Mouse (Mus musculus) liver, postnatal 0 days (tissue): ENCODE measurements around the gene Arfgap3. TPM values are rescaled to one million over a fixed set of nuclear protein-coding genes. Genes with fewer than 3 reads are reported as not detected.
"Not testable (repeated sequence)": the region's sequence is repeated elsewhere in the genome, so short reads cannot be mapped to it uniquely, and the experiment has no call there.

Experiments used
- ATAC-seq: fragments of 200-750 bp; cut with Nextera tagmentation; 2 replicates; pipeline ENCODE4 v1.8.0; 2017; ENCODE audit warnings: mild to moderate bottlenecking, moderate library complexity
- DNase-seq: peaks from one replicate; pipeline ENCODE4 v3.0.0-alpha.2; 2016
- H3K27ac ChIP-seq: fragments of 300-500 bp; sonication (generic); 2 replicates; pipeline ENCODE4 v1.5.1; 2014; ENCODE audit warnings: antibody characterized with exemption, moderate library complexity, mild to moderate bottlenecking, low read depth
- H3K27me3 ChIP-seq: fragments of 300-500 bp; sonication (generic); 2 replicates; pipeline ENCODE4 v1.6.1; 2014; ENCODE audit warnings: low read length, control low read depth, mixed read lengths; ENCODE audit not compliant: insufficient read depth
- H3K36me3 ChIP-seq: fragments of 300-500 bp; sonication (generic); replicated peaks from 2 replicates; pipeline ENCODE4 v1.6.1; 2014; ENCODE audit warnings: mild to moderate bottlenecking, control low read depth, low read length, moderate library complexity, mixed read lengths; ENCODE audit not compliant: insufficient read depth
- H3K4me1 ChIP-seq: fragments of 300-500 bp; sonication (generic); 2 replicates; pipeline ENCODE4 v1.6.1; 2014; ENCODE audit warnings: antibody characterized with exemption, mild to moderate bottlenecking, control low read depth; ENCODE audit not compliant: insufficient read depth
- H3K4me2 ChIP-seq: fragments of 300-500 bp; sonication (generic); 2 replicates; pipeline ENCODE4 v1.6.1; 2014; ENCODE audit warnings: low read depth, mild to moderate bottlenecking, low read length, moderate library complexity, mixed read lengths
- H3K4me3 ChIP-seq: fragments of 300-500 bp; sonication (generic); 2 replicates; pipeline ENCODE4 v1.5.1; 2014; ENCODE audit warnings: low read depth, low read length
- H3K9ac ChIP-seq: fragments of 300-500 bp; sonication (generic); replicated peaks from 2 replicates; pipeline ENCODE4 v1.6.1; 2014; ENCODE audit warnings: mild to moderate bottlenecking, moderate library complexity
- H3K9me3 ChIP-seq: fragments of 300-500 bp; sonication (generic); 2 replicates; pipeline ENCODE4 v1.6.1; 2016; ENCODE audit warnings: mild to moderate bottlenecking, control low read depth, low read length, mixed read lengths
- CTCF ChIP-seq: sonication (generic); IDR thresholded peaks from 2 replicates; pipeline ENCODE4 v1.5.1; 2016; ENCODE audit warnings: antibody characterized with exemption, low read depth
- EP300 ChIP-seq: IDR thresholded peaks from 2 replicates; pipeline ENCODE4 v1.6.1; 2016; ENCODE audit warnings: antibody characterized with exemption, low read depth, mild to moderate bottlenecking
- WGBS: fragments of 180-500 bp; shearing (Covaris S2); extraction: QIAGEN DNeasy Blood & Tissue Kit; methylation state at CpG from one replicate; pipeline ENCODE4 v1.1.7; 2014; ENCODE audit not compliant: insufficient replicate concordance; 5-methylcytosine and 5-hydroxymethylcytosine counted together
- polyA plus RNA-seq: library from polyadenylated mRNA; unstranded; fragments of >200 nt; fragmentation: Nextera tagmentation; extraction: Ambion mirVana; gene quantifications from 2 replicates; pipeline ENCODE4 v1.2.1, GENCODE M21; 2015

The Arfgap3 gene
- polyA plus RNA-seq, 1 experiment from 2014 or later = 9.6 TPM

GRCm38 (mm10) chr15:83309878-83310277 is 40.2 kb downstream of the Arfgap3 start:
- no peak overlapping the region for H3K9ac ChIP-seq
- DNase-seq = no peak
- H3K4me3 ChIP-seq = no peak overlapping the region
- peaks cover 43% of the 10 kb centered on the region for H3K36me3 ChIP-seq
- H3K27ac ChIP-seq = no peak overlapping the region
- 92% methylated on average over 5 of the region's 5 CpGs for WGBS
- no peaks in the 10 kb centered on the region for H3K9me3 ChIP-seq
- no peak overlapping the region for H3K4me2 ChIP-seq
- TF ChIP-seq EP300 (no peak), CTCF (no peak)
- ATAC-seq = no peak
- no peaks in the 10 kb centered on the region for H3K27me3 ChIP-seq
- H3K4me1 ChIP-seq = peaks cover 6% of the 10 kb centered on the region; the same call in 1 of the 2 replicates

- Histone ChIP-seq H3K4me1 (peaks cover 15% of the 10 kb centered on the region), H3K4me2 (peak overlapping the region; percentile 16; the same call in 1 of the 2 replicates), H3K36me3 (peaks cover 40% of the 10 kb centered on the region)
- not testable (repeated sequence) for H3K27ac ChIP-seq, H3K9ac ChIP-seq, DNase-seq, H3K9me3 ChIP-seq, H3K27me3 ChIP-seq, H3K4me3 ChIP-seq
- 75% methylated on average over 1 of the region's 1 CpGs for WGBS
- ATAC-seq = peak; percentile 65
Observed at GRCm38 (mm10) chr15:83308708-83309107, 41.3 kb downstream of the Arfgap3 start.

GRCm38 (mm10) chr15:83306181-83306580 is 43.9 kb downstream of the Arfgap3 start:
- H3K4me3 ChIP-seq = no peak overlapping the region
- TF ChIP-seq CTCF = no peak
- TF ChIP-seq EP300 = no peak
- no peak overlapping the region for H3K9ac ChIP-seq
- WGBS = 89% methylated on average over 12 of the region's 12 CpGs
- peaks cover 31% of the 10 kb centered on the region for H3K36me3 ChIP-seq
- DNase-seq = no peak
- no peak overlapping the region; the same call in 1 of the 2 replicates for H3K27ac ChIP-seq
- H3K4me2 ChIP-seq = no peak overlapping the region
- H3K4me1 ChIP-seq = peaks cover 16% of the 10 kb centered on the region
- ATAC-seq = no peak
- H3K27me3 ChIP-seq = no peaks in the 10 kb centered on the region
- no peaks in the 10 kb centered on the region for H3K9me3 ChIP-seq

- H3K27ac ChIP-seq = no peak overlapping the region; the same call in 1 of the 2 replicates
Observed at GRCm38 (mm10) chr15:83305192-83305921, 44.7 kb downstream of the Arfgap3 start.

GRCm38 (mm10) chr15:83304804-83305191 is 45.2 kb downstream of the Arfgap3 start:
- Histone ChIP-seq H3K4me2 (no peak overlapping the region), H3K36me3 (peaks cover 26% of the 10 kb centered on the region), H3K4me1 (peaks cover 20% of the 10 kb centered on the region), H3K27ac (no peak overlapping the region), H3K9me3 (no peaks in the 10 kb centered on the region), H3K9ac (no peak overlapping the region), H3K27me3 (no peaks in the 10 kb centered on the region), H3K4me3 (no peak overlapping the region)
- ATAC-seq = no peak
- no peak for TF ChIP-seq CTCF
- TF ChIP-seq EP300 = no peak
- 90% methylated on average over 9 of the region's 9 CpGs for WGBS
- DNase-seq = no peak

More at GRCm38 (mm10) chr15:83305192-83305921, 44.7 kb downstream of the Arfgap3 start:
- no peak overlapping the region for H3K4me3 ChIP-seq
- TF ChIP-seq CTCF (no peak), EP300 (no peak)
- no peaks in the 10 kb centered on the region for H3K9me3 ChIP-seq
- peak; percentile 54 for ATAC-seq
- WGBS = 74% methylated on average over 12 of the region's 12 CpGs
- H3K4me1 ChIP-seq = peaks cover 16% of the 10 kb centered on the region
- H3K36me3 ChIP-seq = peaks cover 31% of the 10 kb centered on the region
- peak; percentile 27 for DNase-seq
- H3K9ac ChIP-seq = no peak overlapping the region
- H3K27me3 ChIP-seq = no peaks in the 10 kb centered on the region
- H3K4me2 ChIP-seq = no peak overlapping the region

GRCm38 (mm10) chr15:83303656-83304484 is 46.2 kb downstream of the Arfgap3 start:
- peak; percentile 60 for ATAC-seq
- Histone ChIP-seq H3K36me3 (peaks cover 30% of the 10 kb centered on the region), H3K9me3 (no peaks in the 10 kb centered on the region), H3K4me2 (no peak overlapping the region), H3K9ac (no peak overlapping the region), H3K27me3 (no peaks in the 10 kb centered on the region), H3K4me3 (no peak overlapping the region), H3K27ac (peak overlapping the region; percentile 26; the same call in 1 of the 2 replicates), H3K4me1 (peaks cover 20% of the 10 kb centered on the region)
- TF ChIP-seq EP300 (peak; percentile 26; the same call in 1 of the 2 replicates), CTCF (no peak)
- DNase-seq = peak; percentile 56
- WGBS = 74% methylated on average over 13 of the region's 13 CpGs
